Mouse (Mus musculus): Measurements from ENCODE around the gene Hectd1.

- TF ChIP-seq CTCF (IDR thresholded peaks at IDR 0.05; ENCODE audit: control insufficient read depth, insufficient read depth, insufficient replicate concordance, low read depth, low read length) (no peak), POLR2A (IDR thresholded peaks at IDR 0.05; ENCODE audit: control insufficient read depth, low read depth, low read length) (no peak)
Observed at GRCm38 (mm10) chr12:51710154-51710553, 119.2 kb downstream of the Hectd1 start.

Data from testis, adult 2 months (tissue).